Mouse (Mus musculus) CH12.LX (cell line): ENCODE results near the gene Det1. TPM values are rescaled to one million over a fixed set of nuclear protein-coding genes. Genes with fewer than 3 reads are reported as not detected.

Source experiments
- polyA plus RNA-seq: library from polyadenylated mRNA; unstranded; fragments of >175 nt; gene quantifications from 2 replicates; pipeline ENCODE4 v1.2.1, GENCODE M21; 2012; ENCODE audit warnings: low read depth; ENCODE audit not compliant: insufficient read length
- total RNA-seq, 2 experiments: library from RNA; depleted of rRNA; stranded (reverse); fragments of 300-350 nt in 1 of 2; fragments of >200 nt in 1 of 2; gene quantifications; 2 replicates each; pipeline ENCODE4 v1.2.3; 2012 to 2014

Det1 gene
- total and polyA plus RNA-seq, 3 experiments, result 12.2 to 14.3 (median 12.9) TPM

Other genes starting within 250 kb of the Det1 start
- gene Ntrk3, start 109.3 kb downstream of the Det1 start, total RNA-seq (2012; rRNA removed), result 0.21 TPM in 2 replicates
- gene Ntrk3, start 109.3 kb downstream of the Det1 start, total RNA-seq (2014; rRNA removed), result not detected in 2 replicates
- not detected in 2 replicates for gene Ntrk3, start 109.3 kb downstream of the Det1 start, polyA plus RNA-seq
- gene Mrps11, start 64.1 kb downstream of the Det1 start, total RNA-seq (2012; rRNA removed), result 68.3 and 87.2 TPM in 2 replicates
- 80.4 and 94.6 TPM in 2 replicates for gene Mrps11, start 64.1 kb downstream of the Det1 start, total RNA-seq (2014; rRNA removed)
- gene Mrps11, start 64.1 kb downstream of the Det1 start, polyA plus RNA-seq, result 71.4 and 75.1 TPM in 2 replicates
- gene Mrpl46, start 63.7 kb downstream of the Det1 start, total RNA-seq (2012; rRNA removed), result 62.8 and 79.0 TPM in 2 replicates
- gene Mrpl46, start 63.7 kb downstream of the Det1 start, total RNA-seq (2014; rRNA removed), result 56.1 and 64.6 TPM in 2 replicates
- 63.2 and 72.5 TPM in 2 replicates for gene Mrpl46, start 63.7 kb downstream of the Det1 start, polyA plus RNA-seq
- gene Aen, start 48.6 kb upstream of the Det1 start, total RNA-seq (2012; rRNA removed), result 69.1 and 93.5 TPM in 2 replicates
- 72.9 and 73.3 TPM in 2 replicates for gene Aen, start 48.6 kb upstream of the Det1 start, total RNA-seq (2014; rRNA removed)
- 74.2 and 88.9 TPM in 2 replicates for gene Aen, start 48.6 kb upstream of the Det1 start, polyA plus RNA-seq
- 35.0 and 44.2 TPM in 2 replicates for gene Isg20, start 66.2 kb upstream of the Det1 start, total RNA-seq (2012; rRNA removed)
- 5.6 and 6.9 TPM in 2 replicates for gene Isg20, start 66.2 kb upstream of the Det1 start, total RNA-seq (2014; rRNA removed)
- 19.9 and 21.3 TPM in 2 replicates for gene Isg20, start 66.2 kb upstream of the Det1 start, polyA plus RNA-seq
- gene Acan, start 206.2 kb upstream of the Det1 start, total RNA-seq (2012; rRNA removed), result not detected in 2 replicates
- not detected in 2 replicates for gene Acan, start 206.2 kb upstream of the Det1 start, total RNA-seq (2014; rRNA removed)
- not detected in 2 replicates for gene Acan, start 206.2 kb upstream of the Det1 start, polyA plus RNA-seq